Mouse (Mus musculus) liver (tissue): Measurements from ENCODE around the gene Prkce.

Experiments
- DNase-seq: peaks from one replicate; pipeline ENCODE4 v3.0.0-alpha.2; 2020; ENCODE audit warnings: mixed read lengths

The Prkce gene

DNA sequence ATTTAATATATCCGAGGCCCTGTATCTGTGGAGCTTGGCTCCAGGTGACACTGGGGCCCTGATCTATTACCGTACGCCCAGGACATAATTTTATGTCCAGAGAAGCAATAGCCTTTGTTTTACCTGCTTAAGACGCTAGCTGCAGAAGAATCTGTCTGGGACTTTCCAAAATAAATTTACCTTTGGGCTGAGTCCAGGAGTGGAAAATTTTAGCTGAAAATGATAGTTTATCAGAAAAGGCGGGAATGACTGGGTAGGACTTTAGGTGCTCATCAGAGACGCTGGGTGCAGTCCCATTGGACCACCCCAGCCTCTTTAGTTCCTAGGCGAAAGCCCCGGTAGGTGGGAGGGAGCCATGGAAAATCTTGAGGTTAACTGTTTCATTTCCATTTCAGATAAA lies 58.6 kb downstream of the Prkce start:
- no peak for DNase-seq

DNA sequence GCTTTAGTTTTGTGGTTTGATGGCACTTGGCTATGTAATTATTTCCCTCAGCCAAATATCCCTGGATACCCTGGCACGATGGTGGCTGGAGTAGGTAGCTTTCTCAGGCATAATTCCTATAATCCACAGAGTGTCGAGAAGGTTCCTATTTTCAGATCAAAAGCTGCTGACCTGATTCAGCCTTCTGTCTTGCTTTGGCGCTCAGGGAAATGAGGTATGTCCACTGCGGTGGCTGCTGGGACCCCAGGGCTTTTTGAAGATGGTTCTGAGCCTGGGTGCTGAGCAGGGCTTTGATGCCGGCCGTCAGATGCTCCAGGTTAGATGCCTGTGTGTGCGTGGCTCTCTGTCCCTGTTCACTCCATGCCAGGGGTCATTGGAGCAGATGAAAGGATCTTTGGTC lies 59.0 kb downstream of the Prkce start:
- DNase-seq = no peak

DNA sequence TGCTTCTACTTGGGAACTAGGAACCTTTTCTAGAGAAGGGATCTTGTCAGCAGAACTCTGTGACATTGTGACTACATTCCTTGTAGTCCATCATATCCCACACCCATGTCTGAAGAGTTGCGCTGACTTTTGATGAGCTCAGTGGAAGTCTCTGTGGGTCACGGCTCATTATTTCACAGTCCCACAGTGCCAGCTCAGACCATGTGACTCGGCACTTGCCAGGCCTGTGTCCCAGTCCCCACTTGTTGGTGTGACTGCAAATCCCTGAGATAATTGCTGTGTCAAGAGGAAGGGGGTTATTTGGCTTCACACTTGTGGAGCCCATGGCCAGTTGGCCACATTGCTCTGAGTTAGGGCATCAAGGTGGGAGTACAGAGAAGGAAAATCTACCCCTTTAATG lies 59.8 kb downstream of the Prkce start:
- DNase-seq = no peak

DNA sequence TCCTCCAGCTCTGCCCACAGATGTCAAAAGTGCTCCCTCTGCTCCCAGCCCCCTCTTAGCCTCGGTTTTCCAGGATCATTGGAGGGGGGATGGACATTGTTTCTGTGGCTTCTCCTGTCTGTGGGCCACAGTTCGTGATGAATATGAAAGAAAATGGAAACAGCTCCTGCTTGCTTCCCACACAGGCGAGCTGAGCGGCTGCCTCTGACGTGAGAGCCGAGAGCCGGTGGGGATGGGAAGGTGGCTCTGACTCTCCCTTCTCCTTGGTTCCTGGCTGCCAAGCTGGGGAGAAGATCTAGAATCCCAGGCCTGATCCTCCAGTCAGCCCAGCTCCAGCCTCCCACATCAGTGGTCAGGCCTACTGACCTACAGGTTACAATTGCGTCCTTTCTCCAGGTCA lies 61.3 kb downstream of the Prkce start:
- DNase-seq = no peak

DNA sequence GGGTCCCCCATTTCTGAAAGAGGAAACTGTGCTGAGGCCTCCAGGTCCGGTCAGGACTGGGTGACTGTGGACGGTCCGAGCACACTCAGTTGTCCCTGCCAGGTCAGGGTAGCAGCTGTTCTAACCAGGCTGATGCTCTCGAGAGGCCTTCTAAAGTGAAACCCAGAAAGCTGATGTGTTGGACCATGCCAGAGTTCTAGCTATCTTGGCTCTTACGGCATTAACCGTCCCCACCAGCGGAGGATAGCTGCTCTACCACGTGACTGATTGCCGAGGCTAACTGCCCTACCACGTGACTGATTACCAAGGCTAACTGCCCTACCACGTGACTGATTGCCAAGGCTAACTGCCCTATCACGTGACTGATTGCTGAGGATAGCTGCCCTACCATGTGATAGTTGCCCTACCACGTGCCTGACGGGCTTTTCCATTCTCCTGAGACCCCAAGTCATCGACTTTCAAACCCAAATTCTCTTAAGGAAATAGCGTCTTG lies 62.6 kb downstream of the Prkce start:
- no peak for DNase-seq

DNA sequence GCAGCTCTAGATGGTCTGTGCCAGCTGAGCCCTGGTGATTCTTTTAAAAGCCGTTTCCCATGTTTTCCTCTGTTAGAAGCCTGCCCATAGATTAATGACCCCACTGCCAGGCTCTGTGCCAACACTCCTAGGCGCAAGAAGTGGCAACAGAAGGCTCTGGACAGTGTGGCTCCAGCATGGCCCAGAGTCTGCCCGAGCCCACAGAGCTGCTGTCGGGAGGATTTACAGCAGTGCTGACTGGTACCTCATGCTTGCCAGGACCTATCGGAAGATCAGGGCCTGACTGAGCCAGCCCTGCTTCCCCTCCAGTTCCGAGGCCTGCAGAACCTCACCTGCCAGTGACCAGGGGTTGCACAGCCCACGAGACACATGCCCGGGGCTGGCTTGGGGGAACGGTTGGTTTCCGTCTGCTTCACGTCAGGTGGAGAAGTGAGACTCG lies 64.2 kb downstream of the Prkce start:
- DNase-seq = no peak

DNA sequence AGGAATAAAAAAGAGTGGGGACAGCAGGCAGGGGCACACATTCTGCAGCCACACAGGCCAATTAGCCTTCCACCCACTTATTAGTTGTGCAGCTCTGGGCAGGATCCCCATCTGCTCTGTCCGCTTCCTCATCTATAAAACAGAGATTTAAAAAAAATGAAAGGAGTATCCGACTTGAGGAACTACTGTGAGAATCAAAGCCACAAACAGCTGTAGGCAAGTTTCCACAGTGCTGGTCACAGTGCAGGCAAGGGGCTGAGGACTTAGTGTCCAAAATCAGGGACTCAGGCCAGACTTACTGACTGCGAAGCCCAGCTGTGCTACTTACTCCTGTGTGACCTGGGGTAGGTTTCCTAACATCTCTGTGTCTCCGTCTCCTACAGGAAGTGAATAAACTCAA lies 64.7 kb downstream of the Prkce start:
- no peak for DNase-seq

DNA sequence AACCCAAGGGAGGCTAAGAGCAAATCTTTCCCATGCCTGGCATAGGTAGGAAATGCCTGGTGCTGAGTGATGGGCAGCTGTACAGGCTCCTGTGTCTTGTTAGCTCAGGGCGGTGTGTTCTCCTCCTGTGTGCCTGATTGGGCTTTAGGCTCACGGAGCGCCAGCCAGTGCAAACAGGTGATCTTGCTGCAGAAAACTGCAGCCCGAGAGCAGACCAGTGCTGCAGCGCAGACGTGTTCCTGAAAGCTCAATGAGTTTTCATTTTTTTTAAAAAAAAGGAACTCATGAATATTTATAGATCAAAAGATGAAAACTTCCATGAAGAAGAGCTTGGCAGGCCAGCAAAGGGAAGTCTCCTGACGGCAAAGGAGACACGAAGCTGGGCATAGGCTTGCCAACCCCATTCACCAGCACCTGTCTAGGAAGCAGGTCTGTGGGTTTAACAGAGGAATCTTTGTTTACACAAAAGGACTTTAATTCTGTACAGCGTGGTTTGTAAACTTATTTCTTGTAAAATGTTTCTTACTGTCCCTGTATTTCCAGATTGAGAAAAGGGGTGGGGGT lies 67.1 kb downstream of the Prkce start:
- DNase-seq = no peak

DNA sequence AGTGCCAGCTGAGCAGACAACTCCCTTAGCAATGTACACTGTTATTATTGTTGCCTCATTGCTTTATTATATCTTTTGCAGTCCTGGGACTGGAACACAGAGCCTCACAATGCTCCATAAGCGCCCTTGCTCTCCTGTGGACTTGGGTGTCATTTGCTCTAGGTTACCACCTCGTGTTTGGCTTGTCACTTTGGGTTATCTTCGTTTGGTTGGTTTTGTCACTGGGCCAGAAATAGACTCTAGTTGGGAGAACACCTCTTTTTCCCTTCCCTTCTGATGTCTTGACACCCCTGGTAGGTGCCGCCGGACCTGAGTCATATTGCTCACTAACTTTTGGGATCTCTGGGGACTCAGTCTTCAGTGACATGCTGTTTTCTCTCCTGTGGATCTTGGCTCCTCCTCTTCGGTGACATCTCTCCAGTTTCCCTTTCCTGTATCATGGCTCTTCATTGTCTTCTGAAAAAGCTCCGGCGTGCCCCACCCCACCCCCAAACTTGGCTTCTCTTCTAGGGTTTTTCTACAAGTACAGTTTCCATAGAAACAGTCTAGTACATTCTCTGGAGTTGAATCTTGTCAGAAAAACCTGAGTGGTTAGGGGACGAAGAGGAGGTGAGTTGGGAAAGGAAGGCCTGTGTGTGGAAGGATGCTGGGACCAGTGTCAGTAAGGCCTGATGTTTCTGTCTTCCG lies 68.6 kb downstream of the Prkce start:
- no peak for DNase-seq

DNA sequence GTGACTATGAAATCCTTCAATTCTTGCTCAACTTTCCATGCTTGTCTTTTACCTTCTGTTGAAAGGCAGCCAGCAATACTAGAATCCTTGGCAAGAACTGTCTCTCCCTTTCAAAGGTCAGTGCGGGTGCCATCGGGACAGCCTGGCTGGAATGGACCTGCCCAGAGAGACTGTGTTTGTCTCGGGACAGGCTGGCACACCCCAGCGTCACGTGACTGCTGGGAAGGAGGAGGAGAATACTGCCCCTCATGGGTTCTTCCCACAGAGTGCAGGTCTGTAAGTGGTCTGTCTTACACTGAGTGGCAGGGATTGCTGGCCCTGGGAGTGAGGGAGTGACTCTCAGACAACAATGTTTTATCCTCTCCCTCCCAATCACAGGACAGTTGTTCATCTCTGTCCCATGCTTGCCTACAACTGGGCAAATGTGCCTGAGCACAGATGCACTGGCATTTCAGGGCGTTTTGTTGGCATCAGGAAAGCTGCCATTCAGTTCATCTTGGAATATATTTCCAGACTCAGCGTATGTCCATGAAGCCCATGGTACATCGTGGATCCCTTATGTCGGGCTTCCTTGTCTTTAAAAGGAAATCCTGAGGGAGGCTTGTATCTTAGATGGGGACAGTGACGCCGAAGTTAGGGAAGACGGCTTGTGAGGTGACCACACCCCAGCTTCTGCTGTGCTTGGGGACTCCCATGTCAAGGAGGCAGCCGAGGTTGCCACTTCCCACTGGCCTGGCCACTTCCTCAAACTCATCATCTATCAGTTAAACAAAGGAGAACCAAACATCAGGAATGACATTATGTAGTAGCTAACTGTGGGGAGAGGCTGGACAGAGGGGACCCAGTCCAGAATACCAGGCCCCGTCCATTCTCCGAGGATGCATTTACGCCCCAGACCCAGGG lies 69.5 kb downstream of the Prkce start:
- DNase-seq = no peak

DNA sequence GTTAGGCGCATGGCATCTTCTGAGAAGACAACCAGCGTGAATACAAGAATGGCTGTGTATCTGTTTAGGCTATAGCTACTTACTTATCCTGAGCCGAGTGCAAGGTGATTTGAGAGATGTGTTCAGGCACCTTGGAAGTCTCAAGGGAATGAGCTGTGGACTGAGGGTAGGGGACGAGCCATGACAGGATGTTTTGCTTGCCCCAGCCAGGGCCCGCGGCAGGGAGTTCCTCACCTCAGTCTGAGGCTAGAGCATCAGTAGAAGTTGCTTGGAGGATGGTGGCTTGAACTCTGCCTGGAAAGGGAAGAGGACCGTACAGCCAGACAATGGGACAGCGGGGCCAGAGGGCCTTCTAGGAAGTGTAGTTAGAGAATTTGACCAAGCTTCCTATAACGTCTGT lies 74.7 kb downstream of the Prkce start:
- no peak for DNase-seq

DNA sequence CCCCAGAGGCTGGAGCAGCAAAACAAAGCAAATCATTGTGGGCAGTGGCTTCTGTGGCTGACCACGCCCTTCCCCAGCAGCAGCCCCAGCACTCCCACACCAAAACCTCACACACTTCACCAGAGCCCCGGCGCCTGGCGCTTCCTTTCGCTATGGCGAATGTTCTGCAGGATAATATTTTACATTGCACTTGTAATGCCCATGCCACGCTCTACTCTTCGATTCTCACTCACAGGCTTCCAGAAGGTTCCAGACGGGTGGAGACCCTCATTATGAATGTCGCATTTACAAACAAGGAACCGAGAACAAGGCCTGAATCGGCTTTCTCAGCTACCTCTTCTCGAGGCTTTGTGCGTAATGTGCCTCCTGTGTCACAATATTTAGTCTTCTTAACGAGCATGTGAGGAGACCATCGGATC lies 75.5 kb downstream of the Prkce start:
- no peak for DNase-seq

DNA sequence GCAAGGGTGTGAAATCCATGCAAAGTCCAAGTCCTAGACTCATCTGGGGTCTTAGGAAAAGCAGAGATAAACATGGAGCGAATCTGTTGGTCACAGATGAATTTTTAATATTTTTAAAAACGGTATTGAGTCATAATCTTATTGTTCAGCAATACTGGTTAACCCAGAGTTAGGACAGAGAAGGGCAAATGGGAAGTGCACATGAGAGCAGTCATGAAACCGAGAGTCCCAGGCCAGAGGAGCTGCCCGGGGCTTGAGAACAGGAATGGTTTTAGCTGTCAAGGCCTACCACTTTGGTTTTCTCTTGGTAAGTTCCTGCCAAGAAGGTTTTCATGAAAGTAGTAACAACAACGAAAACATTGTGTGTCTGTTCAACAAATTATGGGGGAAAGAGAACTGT lies 76.8 kb downstream of the Prkce start:
- DNase-seq = no peak

DNA sequence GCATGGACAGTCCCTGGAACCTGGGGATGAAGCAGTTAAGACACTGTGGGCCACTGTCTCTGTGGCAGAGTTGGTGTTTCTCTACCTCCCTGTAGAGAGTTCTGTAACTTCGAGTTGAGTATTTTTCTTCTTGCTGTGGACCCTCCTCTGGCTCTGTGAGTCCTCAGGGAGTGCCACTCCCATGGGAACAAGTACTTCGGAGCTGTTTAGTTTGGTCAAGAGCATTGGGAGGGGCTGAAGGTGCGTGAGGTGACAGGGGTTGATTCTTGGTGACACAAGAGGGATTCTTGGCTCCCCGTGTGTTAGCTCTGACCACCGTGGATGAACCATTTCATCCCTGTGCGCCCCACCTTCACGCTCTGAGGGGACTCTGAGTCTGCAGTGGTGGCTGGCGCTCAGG lies 81.2 kb downstream of the Prkce start:
- no peak for DNase-seq

DNA sequence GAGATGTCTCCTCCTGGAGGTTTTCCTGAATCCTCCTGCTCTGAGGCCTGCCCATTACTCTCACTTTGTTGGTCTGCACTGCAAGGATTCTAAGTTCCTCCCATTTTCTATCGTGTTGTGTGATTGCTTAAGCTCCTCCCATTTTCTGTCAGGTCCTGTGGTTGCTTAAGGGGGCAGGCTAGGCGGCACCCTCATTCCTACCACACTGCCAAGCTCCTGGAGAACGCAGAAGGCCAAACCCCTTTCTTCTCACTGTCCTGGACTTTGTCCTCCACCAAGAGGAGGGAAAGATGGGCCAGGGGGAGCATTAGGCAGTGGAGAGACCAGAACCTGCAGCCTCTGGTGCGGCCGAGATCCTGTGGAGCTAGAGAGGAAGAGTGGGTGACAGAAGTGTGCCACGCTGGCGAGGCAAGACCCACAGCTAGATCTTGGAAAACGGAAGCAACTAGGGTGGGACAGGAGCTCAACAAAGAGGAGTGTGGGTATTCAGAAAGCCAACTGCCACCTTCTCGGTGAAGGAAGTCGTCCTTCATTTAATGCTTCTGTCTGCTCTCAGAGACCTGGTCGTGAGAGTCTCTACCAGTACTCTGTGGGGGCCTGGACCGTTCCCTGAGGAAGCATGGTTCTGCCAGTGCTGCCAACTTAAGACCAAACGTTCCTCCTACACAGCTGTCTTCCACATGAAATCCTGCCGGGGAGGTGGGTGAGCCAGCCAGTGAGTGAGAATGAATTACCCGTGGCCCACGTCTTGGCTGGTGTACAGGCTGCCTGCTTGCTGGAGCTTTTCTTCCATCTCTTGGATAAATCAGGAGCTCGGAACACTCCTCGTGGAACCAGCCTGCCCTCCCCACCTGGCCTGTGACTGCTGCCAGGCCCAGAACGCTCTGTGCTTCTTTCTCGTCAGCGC lies 82.2 kb downstream of the Prkce start:
- DNase-seq = no peak

DNA sequence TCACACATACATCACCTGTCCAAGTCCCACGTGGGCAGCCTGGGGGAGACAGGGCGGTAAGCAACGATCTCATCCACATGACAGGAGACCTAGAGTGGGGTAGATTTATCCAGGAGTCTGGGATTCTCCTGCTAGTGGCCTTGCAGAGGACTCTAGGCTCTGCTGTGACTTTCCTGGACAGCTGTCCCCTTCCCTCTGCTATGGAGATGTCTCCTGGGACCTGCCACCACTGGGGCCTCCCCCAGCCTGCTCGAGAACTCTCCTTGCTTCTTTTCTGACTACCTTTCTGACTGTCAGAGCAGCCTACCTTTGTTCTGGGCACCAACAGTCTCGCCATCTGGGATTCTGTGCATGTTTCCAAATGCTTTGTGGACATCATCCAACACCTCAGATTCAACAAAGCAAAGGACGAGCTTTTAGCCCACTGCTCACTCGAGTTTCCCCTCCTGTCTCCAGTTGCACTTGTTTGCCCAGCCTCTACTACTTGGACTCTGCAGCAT lies 82.9 kb downstream of the Prkce start:
- DNase-seq = no peak

DNA sequence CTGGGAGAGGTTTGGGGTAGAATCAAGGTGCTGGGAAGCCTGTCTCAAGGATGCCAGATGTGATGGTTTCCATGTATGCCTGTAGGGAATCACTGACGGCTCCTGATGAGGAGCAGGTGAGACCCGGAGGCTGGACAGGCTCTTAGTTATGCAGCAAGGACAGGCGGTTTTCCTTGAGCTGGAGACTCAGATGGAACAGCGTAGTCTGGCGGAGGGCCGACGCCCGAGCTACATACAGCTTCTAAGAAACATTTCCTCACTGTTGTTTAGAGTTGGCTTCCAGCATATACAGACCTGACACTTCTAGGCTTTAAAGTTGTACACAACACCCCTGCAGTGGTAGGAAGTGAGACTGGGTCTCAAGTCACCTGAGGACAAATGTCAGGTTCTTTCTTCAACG lies 86.3 kb downstream of the Prkce start:
- no peak for DNase-seq

DNA sequence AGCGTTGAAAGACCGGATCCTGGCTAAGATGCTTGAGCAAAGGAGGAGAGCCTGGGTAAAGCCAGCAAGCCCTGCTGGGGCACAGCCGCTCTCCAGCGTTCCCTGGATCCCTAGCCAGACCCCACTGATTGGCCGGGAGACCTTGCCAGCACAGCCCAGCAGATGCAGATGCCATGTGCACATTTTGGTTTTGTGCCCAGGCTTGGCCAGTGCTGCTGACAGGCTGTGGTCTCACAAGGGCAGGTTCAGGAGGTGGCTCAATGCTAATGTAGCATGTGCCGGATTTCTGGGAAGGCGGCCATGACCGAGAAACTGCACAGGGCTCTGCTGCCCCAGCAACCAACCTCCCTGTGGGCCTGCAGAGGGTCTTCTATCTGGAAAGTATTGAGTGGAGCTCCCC lies 86.7 kb downstream of the Prkce start:
- no peak for DNase-seq

DNA sequence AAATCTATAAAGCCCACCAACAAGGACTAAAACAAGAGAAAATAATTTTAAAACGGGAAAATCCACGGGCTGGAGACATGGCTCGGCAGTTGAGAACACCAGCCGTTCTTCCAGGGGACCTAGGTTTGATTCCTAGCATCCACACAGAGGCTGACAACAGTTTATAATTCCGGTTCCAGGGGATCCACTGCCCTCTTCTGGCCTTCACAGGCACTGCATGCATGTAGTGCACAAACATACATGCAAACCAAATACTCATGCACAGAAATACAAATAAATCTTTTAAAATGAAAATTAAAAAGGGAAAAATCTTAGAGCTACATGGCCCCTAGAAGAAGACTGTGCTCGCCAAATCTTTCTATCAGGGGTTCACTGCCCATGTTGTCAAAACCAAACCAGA lies 87.4 kb downstream of the Prkce start:
- no peak for DNase-seq

DNA sequence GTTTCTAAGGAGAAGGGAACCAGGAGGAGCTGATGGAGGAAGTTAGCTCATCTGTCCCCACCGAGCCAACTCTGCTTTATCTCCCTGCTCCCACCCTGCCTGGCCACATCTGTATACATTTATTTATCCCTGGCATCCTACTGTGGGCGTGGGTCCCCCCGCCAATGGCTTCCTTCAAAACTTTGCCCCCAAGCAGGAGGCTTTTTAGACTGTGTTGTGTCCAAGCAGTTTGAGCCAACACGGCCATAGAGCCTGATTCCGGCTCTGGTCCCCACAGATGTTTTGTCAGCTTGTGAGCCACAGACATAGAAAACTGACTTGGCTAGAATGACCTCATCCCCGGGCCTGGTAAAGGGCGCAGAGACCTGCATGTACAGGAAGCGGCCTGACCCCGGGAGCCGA lies 89.1 kb downstream of the Prkce start:
- no peak for DNase-seq

DNA sequence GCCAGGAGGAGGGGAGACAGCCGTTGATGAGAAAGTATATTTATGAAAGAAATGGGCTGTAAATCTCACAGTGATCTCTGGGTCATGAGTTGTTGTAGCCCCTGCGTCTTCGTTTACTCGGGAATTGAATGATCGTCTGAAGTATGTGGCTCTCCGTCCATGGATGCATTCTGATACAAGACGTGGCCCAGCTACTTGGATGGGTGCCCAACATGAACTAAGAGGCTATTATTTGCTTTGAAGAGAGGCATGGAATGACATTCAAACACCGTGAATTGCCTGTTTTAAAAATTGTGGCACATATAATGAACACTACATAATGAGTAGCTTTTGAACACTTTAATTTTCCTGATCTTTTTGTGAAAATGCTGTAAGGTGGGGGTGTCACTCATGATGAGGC lies 93.5 kb downstream of the Prkce start:
- no peak for DNase-seq

DNA sequence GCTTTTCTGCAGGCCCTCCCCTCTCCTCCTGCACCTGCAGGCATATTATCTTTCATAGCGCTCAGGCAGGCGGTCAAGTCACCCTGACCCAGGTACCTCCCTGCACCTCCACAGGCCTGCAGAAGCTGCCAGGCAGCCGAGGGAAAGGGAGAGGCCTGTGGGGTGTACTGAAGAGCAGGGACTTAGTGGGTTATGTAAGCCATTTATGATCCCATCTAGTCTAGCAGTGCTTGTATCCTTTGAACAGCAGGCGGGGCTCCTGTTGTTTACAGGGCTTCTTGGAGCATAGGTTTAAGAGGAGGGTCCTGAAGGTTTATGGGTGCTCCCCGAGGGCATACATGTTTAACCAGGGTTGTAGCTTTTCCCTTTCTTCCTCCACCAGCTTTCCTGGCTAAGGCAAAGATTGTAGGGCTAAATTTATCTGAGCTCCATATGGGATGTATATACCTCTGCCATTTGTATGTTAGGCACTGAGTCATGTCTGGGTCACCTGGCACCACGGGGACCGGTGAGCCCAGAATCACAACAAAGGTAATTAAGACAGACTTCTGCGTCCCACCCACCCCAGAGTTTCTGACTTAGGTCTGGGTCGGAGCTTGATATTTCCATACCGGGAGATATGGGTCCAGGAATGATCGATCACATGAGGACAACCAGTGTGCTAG lies 96.5 kb downstream of the Prkce start:
- DNase-seq = no peak
